Mouse (Mus musculus): ENCODE measurements around the gene Map3k10. TPM values are rescaled to one million over a fixed set of nuclear protein-coding genes. Genes with fewer than 3 reads are reported as not detected.

Map3k10 gene
- polyA plus RNA-seq, 1 experiment from 2014 or later = 3.5 TPM

DNA sequence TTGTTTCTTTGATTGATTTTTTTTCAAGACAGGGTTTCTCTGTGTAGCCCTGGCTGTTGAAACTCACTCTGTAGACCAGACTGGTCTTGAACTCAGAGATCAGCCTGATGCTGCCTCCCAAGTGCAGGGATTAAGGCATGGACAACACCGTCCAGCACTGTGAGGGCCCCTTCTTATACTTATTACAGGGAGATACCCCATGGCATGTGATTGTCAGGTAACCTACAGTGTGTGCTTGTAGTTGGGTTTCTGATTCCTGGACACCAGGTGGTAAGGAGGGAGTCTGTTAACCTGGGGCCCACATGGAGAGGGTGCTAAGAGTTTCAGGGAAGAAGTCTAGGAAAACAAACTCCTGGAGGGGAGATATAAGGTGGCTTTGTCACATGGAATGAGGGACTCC, 12.6 kb upstream of the Map3k10 start:
- Histone ChIP-seq H3K4me3 (ENCODE audit: low read length) (no peak overlapping the region), H3K9ac (ENCODE audit: low read length) (no peak overlapping the region), H3K4me1 (ENCODE audit: control insufficient read depth, insufficient read depth, low read length) (peaks cover 4% of the 10 kb centered on the region), H3K27ac (ENCODE audit: low read length) (no peak overlapping the region), H3K27me3 (ENCODE audit: control insufficient read depth, insufficient read depth, low read length) (0 out of 2 replicates have a peak, but pooled peaks cover 3% of the 10 kb centered on the region), H3K9me3 (replicated peaks; ENCODE audit: control insufficient read depth, low read length) (no peaks in the 10 kb centered on the region), H3K36me3 (ENCODE audit: control insufficient read depth, insufficient read depth) (no peaks in the 10 kb centered on the region), H3K4me2 (ENCODE audit: low read depth, low read length) (no peak overlapping the region)
- ATAC-seq (replicated peaks; ENCODE audit: extremely low read depth, insufficient read depth, low FRiP score) = no peak
- WGBS = 69% methylated on average over 1 of the region's 1 CpGs

DNA sequence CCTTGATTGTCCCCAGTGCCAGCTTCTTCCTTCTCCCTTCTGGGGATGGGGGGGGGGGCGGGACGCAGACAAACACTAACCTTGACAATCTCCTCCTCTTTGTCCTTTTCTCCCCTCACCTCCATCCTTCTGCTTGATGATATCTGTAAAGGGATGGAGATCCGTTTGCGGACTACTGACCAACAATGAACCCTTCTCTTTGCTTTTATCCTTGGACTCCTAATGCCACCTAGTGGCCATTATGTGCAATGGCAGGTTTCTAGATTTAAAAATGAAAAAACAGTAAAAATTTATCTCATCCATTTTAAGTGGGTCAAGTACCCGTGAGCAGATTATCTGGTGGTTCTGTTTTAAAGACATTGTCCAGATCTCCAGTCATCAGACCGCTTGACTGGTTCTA, 11.3 kb upstream of the Map3k10 start:
- WGBS = 0% methylated on average over 6 of the region's 6 CpGs
- Histone ChIP-seq H3K27ac (ENCODE audit: low read length) (no peak overlapping the region), H3K4me2 (ENCODE audit: low read depth, low read length) (peak overlapping the region; percentile 0; the same call in 1 of the 2 replicates), H3K9me3 (replicated peaks; ENCODE audit: control insufficient read depth, low read length) (no peaks in the 10 kb centered on the region), H3K4me1 (ENCODE audit: control insufficient read depth, insufficient read depth, low read length) (peaks cover 4% of the 10 kb centered on the region), H3K9ac (ENCODE audit: low read length) (no peak overlapping the region), H3K36me3 (ENCODE audit: control insufficient read depth, insufficient read depth) (no peaks in the 10 kb centered on the region), H3K27me3 (ENCODE audit: control insufficient read depth, insufficient read depth, low read length) (0 out of 2 replicates have a peak, but pooled peaks cover 3% of the 10 kb centered on the region), H3K4me3 (ENCODE audit: low read length) (no peak overlapping the region)
- ATAC-seq (replicated peaks; ENCODE audit: extremely low read depth, insufficient read depth, low FRiP score) = no peak

GRCm38 (mm10) chr7:27685220-27685619, 10.8 kb upstream of the Map3k10 start:
- Histone ChIP-seq H3K4me1 (ENCODE audit: control insufficient read depth, insufficient read depth, low read length) (peaks cover 4% of the 10 kb centered on the region), H3K36me3 (ENCODE audit: control insufficient read depth, insufficient read depth) (no peaks in the 10 kb centered on the region), H3K27ac (ENCODE audit: low read length) (no peak overlapping the region), H3K4me2 (ENCODE audit: low read depth, low read length) (peak overlapping the region; percentile 0; the same call in 1 of the 2 replicates), H3K9ac (ENCODE audit: low read length) (no peak overlapping the region), H3K27me3 (ENCODE audit: control insufficient read depth, insufficient read depth, low read length) (0 out of 2 replicates have a peak, but pooled peaks cover 3% of the 10 kb centered on the region), H3K9me3 (replicated peaks; ENCODE audit: control insufficient read depth, low read length) (no peaks in the 10 kb centered on the region), H3K4me3 (ENCODE audit: low read length) (no peak overlapping the region)
- 28% methylated on average over 5 of the region's 5 CpGs for WGBS
- no peak for ATAC-seq (replicated peaks; ENCODE audit: extremely low read depth, insufficient read depth, low FRiP score)

DNA sequence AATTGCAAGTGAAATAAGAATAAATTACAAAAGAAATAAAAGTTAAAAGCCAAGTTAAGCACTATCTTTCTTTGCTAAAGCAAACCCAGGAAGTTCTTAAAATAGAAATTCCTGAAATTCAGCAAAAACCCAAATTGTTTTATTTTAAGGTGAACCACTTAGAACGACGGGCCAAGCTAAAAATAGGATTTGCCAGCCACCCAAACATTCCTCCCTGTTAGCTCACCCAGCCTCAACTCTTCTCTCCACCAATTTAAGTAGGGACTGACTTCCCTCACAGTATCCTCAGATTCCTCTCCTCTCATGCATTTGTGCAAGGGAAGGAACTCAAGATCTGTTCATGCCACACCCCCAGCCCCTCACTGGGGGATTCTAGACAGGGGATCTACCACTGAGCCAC, 8.8 kb upstream of the Map3k10 start:
- Histone ChIP-seq H3K27ac (ENCODE audit: low read length) (no peak overlapping the region), H3K4me1 (ENCODE audit: control insufficient read depth, insufficient read depth, low read length) (no peaks in the 10 kb centered on the region), H3K36me3 (ENCODE audit: control insufficient read depth, insufficient read depth) (no peaks in the 10 kb centered on the region), H3K9ac (ENCODE audit: low read length) (no peak overlapping the region), H3K9me3 (replicated peaks; ENCODE audit: control insufficient read depth, low read length) (no peaks in the 10 kb centered on the region), H3K27me3 (ENCODE audit: control insufficient read depth, insufficient read depth, low read length) (0 out of 2 replicates have a peak, but pooled peaks cover 3% of the 10 kb centered on the region), H3K4me2 (ENCODE audit: low read depth, low read length) (no peak overlapping the region), H3K4me3 (ENCODE audit: low read length) (no peak overlapping the region)
- no peak for ATAC-seq (replicated peaks; ENCODE audit: extremely low read depth, insufficient read depth, low FRiP score)
- 10% methylated on average over 2 of the region's 2 CpGs for WGBS

DNA sequence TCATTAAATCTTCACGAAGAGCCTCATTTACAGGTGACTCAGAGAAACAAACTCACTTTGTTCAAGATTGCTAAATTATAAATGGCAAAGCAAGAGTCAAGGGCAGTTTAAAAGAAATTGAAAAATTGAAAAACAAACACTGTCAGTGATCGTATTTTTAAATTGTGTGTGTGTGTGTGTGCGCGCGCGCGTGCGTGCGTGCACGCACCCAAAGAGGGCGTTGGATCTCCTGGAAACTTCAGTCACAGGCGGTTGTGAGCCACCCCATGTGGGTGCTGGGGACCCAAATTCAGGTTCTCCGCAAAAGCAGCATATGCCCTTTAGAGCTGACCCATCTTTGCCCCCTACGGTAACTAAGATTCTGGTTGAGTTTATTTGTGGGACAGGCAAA, 819 bp upstream of the Map3k10 start:
- Histone ChIP-seq H3K4me3 (ENCODE audit: low read length) (peak overlapping the region; percentile 88), H3K9ac (ENCODE audit: low read length) (0 out of 2 replicates have a peak overlapping the region, but pooled peaks have one; percentile 82), H3K4me1 (ENCODE audit: control insufficient read depth, insufficient read depth, low read length) (peaks cover 6% of the 10 kb centered on the region), H3K27ac (ENCODE audit: low read length) (no peak overlapping the region), H3K4me2 (ENCODE audit: low read depth, low read length) (peak overlapping the region; percentile 99), H3K27me3 (ENCODE audit: control insufficient read depth, insufficient read depth, low read length) (no peaks in the 10 kb centered on the region), H3K9me3 (replicated peaks; ENCODE audit: control insufficient read depth, low read length) (no peaks in the 10 kb centered on the region), H3K36me3 (ENCODE audit: control insufficient read depth, insufficient read depth) (peaks cover 4% of the 10 kb centered on the region; the same call in 1 of the 2 replicates)
- no peak for ATAC-seq (replicated peaks; ENCODE audit: extremely low read depth, insufficient read depth, low FRiP score)
- WGBS = 35% methylated on average over 14 of the region's 14 CpGs

DNA sequence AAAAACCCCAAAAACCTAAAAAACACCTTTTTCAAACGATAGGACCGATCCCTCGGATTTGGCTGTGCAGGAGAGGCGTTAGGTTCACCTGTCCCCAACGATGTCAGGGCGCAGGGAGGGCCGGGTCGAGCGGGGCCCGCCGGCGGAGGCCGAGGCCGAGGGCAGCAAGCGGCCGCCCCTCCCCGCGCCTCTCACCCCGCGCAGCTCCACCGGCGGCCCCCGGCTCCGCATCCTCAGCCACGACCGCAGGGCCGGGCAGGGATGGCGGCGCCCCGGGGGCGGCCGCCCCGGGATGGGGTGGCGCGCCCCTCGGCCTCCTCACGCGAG, 240 bp downstream of the Map3k10 start:
- WGBS = 0% methylated on average over 37 of the region's 38 CpGs

DNA sequence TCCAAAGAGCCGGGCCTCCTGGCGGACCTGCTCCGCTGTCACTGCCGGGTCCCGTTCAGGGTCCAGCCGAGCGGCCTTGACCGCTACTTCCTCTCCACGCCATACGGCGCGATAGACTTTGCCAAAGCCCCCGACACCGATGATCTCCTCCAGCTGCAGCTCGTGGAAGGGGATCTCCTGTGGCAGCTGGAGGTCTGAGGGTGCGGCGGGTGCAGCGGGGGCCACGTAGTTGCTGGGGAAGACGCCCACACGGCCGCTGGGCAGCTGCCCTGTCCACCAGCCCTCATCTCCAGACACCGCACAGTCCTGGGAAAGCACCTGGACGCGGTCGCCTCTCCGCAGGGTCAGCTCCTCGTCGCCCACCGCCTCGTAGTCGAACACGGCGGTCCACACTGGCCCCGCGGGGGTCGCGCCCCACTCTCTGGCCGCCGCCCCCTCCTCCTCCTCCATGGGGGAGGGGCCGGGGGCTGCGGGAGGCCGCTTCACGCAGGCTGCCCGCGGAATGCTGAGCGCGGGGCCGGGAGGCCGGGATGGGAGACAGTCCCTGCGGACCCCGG, 745 bp downstream of the Map3k10 start:
- WGBS = 1% methylated on average over 48 of the region's 52 CpGs
- H3K9me3 ChIP-seq (replicated peaks; ENCODE audit: control insufficient read depth, low read length) = no peaks in the 10 kb centered on the region
- H3K4me3 ChIP-seq (ENCODE audit: low read length) = peak overlapping the region; percentile 88
- 0 out of 2 replicates have a peak, but pooled peaks have one; percentile 12 for ATAC-seq (replicated peaks; ENCODE audit: extremely low read depth, insufficient read depth, low FRiP score)
- no peak overlapping the region for H3K27ac ChIP-seq (ENCODE audit: low read length)
- no peaks in the 10 kb centered on the region for H3K27me3 ChIP-seq (ENCODE audit: control insufficient read depth, insufficient read depth, low read length)
- H3K36me3 ChIP-seq (ENCODE audit: control insufficient read depth, insufficient read depth) = peaks cover 4% of the 10 kb centered on the region; the same call in 1 of the 2 replicates
- H3K4me2 ChIP-seq (ENCODE audit: low read depth, low read length) = peak overlapping the region; percentile 99
- peak overlapping the region; percentile 82 for H3K9ac ChIP-seq (ENCODE audit: low read length)
- H3K4me1 ChIP-seq (ENCODE audit: control insufficient read depth, insufficient read depth, low read length) = peaks cover 6% of the 10 kb centered on the region

More for the DNA sequence above, 240 bp downstream of the Map3k10 start:
- Histone ChIP-seq H3K27ac (ENCODE audit: low read length) (peak overlapping the region; percentile 93), H3K4me2 (ENCODE audit: low read depth, low read length) (peak overlapping the region; percentile 99), H3K4me3 (ENCODE audit: low read length) (peak overlapping the region; percentile 88), H3K36me3 (ENCODE audit: control insufficient read depth, insufficient read depth) (peaks cover 4% of the 10 kb centered on the region; the same call in 1 of the 2 replicates), H3K9ac (ENCODE audit: low read length) (peak overlapping the region; percentile 82), H3K27me3 (ENCODE audit: control insufficient read depth, insufficient read depth, low read length) (no peaks in the 10 kb centered on the region), H3K9me3 (replicated peaks; ENCODE audit: control insufficient read depth, low read length) (no peaks in the 10 kb centered on the region), H3K4me1 (ENCODE audit: control insufficient read depth, insufficient read depth, low read length) (peaks cover 6% of the 10 kb centered on the region)
- ATAC-seq (replicated peaks; ENCODE audit: extremely low read depth, insufficient read depth, low FRiP score) = peak; percentile 79

DNA sequence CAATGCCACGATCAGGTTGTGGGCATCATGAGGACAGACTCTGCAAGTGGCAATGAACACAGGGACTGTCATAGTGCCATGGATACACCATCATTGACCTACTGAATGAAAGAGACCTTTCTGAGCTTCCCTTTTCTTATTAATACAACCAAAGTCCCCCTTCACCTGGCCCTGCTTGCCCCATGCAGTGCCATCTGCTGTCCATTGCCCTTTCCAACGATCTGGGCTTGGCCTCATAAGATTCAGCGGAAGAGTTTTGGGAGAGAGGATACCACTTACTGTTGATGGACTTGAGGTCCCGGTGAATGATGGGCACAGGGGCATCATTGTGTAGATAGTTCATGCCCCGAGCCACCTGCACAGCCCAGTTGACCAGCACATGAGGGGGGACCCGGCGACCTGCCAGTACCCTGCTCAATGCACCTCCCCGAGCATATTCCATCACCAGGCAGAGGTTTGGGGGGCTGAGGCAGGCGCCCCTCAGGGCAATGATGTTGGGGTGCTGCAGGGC, 1.3 kb downstream of the Map3k10 start:
- 55% methylated on average over 9 of the region's 9 CpGs for WGBS
- no peak overlapping the region for H3K27ac ChIP-seq (ENCODE audit: low read length)

DNA sequence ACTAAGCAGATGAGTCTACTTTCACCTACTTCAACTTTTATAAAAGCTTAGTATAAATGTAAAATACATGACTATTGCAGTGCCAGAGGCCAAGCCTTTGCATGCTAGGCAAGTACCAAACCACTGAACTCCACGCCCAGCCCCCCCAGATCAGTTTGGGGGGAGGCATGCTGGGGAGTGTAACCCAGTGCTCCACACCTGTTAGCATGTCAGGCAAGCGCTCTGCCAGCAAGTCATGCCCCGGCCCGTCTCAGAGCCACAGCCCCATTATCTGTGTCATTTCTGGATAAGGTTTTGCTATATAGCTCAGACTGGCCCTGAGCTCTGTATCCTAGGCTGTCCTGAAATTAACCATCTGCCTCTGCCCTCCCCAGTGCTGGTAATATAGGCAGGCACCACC, 12.4 kb downstream of the Map3k10 start:
- WGBS = 77% methylated on average over 4 of the region's 4 CpGs
- Histone ChIP-seq H3K4me1 (ENCODE audit: control insufficient read depth, insufficient read depth, low read length) (no peaks in the 10 kb centered on the region), H3K4me3 (ENCODE audit: low read length) (no peak overlapping the region), H3K4me2 (ENCODE audit: low read depth, low read length) (no peak overlapping the region), H3K9me3 (replicated peaks; ENCODE audit: control insufficient read depth, low read length) (no peaks in the 10 kb centered on the region), H3K27me3 (ENCODE audit: control insufficient read depth, insufficient read depth, low read length) (peaks cover 31% of the 10 kb centered on the region), H3K36me3 (ENCODE audit: control insufficient read depth, insufficient read depth) (peaks cover 2% of the 10 kb centered on the region), H3K27ac (ENCODE audit: low read length) (no peak overlapping the region), H3K9ac (ENCODE audit: low read length) (no peak overlapping the region)
- ATAC-seq (replicated peaks; ENCODE audit: extremely low read depth, insufficient read depth, low FRiP score) = no peak

More for the DNA sequence above, 1.3 kb downstream of the Map3k10 start:
- H3K27me3 ChIP-seq (ENCODE audit: control insufficient read depth, insufficient read depth, low read length) = no peaks in the 10 kb centered on the region
- H3K36me3 ChIP-seq (ENCODE audit: control insufficient read depth, insufficient read depth) = peaks cover 4% of the 10 kb centered on the region; the same call in 1 of the 2 replicates
- peak overlapping the region; percentile 88 for H3K4me3 ChIP-seq (ENCODE audit: low read length)
- no peak for ATAC-seq (replicated peaks; ENCODE audit: extremely low read depth, insufficient read depth, low FRiP score)
- H3K4me2 ChIP-seq (ENCODE audit: low read depth, low read length) = peak overlapping the region; percentile 99
- H3K4me1 ChIP-seq (ENCODE audit: control insufficient read depth, insufficient read depth, low read length) = peaks cover 6% of the 10 kb centered on the region
- H3K9me3 ChIP-seq (replicated peaks; ENCODE audit: control insufficient read depth, low read length) = no peaks in the 10 kb centered on the region
- H3K9ac ChIP-seq (ENCODE audit: low read length) = peak overlapping the region; percentile 82
